Mouse (Mus musculus) MEL-GATA-1-ER (cell line): ENCODE results near the gene Arid2.
"Not testable (repeated sequence)": the region's sequence is repeated elsewhere in the genome, so short reads cannot be mapped to it uniquely, and the experiment has no call there.

Experiments used
- DNase-seq: peaks from one replicate; pipeline ENCODE4 v3.0.0-alpha.2; 2012; ENCODE audit warnings: low read depth; ENCODE audit errors: extremely low read depth

The Arid2 gene

GRCm38 (mm10) chr15:96286015-96286934 lies 1.0 kb upstream of the Arid2 start:
- DNase-seq: peak; percentile 61

GRCm38 (mm10) chr15:96286935-96287292 lies 404 bp upstream of the Arid2 start:
- DNase-seq: no peak

GRCm38 (mm10) chr15:96287976-96288835 lies 888 bp downstream of the Arid2 start:
- DNase-seq: peak; percentile 37

GRCm38 (mm10) chr15:96288836-96289390 lies 1.6 kb downstream of the Arid2 start:
- no peak for DNase-seq

GRCm38 (mm10) chr15:96290001-96290400 lies 2.7 kb downstream of the Arid2 start:
- DNase-seq: no peak

- DNase-seq: no peak
Observed at GRCm38 (mm10) chr15:96293444-96293843, 6.1 kb downstream of the Arid2 start.

GRCm38 (mm10) chr15:96297078-96297590 lies 9.8 kb downstream of the Arid2 start:
- no peak for DNase-seq

- no peak for DNase-seq
Observed at GRCm38 (mm10) chr15:96297623-96298188, 10.4 kb downstream of the Arid2 start.

- DNase-seq: no peak
Observed at GRCm38 (mm10) chr15:96309310-96309709, 22.0 kb downstream of the Arid2 start.

GRCm38 (mm10) chr15:96312902-96313301 lies 25.6 kb downstream of the Arid2 start:
- DNase-seq: no peak

GRCm38 (mm10) chr15:96315664-96316063 lies 28.3 kb downstream of the Arid2 start:
- DNase-seq: no peak

GRCm38 (mm10) chr15:96319335-96319734 lies 32.0 kb downstream of the Arid2 start:
- no peak for DNase-seq

- no peak for DNase-seq
Observed at GRCm38 (mm10) chr15:96325726-96326328, 38.5 kb downstream of the Arid2 start.

GRCm38 (mm10) chr15:96328722-96329121 lies 41.4 kb downstream of the Arid2 start:
- not testable (repeated sequence) for DNase-seq

GRCm38 (mm10) chr15:96330536-96330935 lies 43.2 kb downstream of the Arid2 start:
- no peak for DNase-seq

GRCm38 (mm10) chr15:96332468-96333213 lies 45.3 kb downstream of the Arid2 start:
- DNase-seq: no peak

- no peak for DNase-seq
Observed at GRCm38 (mm10) chr15:96333350-96333749, 46.0 kb downstream of the Arid2 start.

- DNase-seq: no peak
Observed at GRCm38 (mm10) chr15:96340924-96341323, 53.6 kb downstream of the Arid2 start.

- no peak for DNase-seq
Observed at GRCm38 (mm10) chr15:96342097-96342496, 54.8 kb downstream of the Arid2 start.

GRCm38 (mm10) chr15:96342871-96343270 lies 55.6 kb downstream of the Arid2 start:
- peak; percentile 20 for DNase-seq
